Mouse (Mus musculus): ENCODE results near the gene Nsmce4a. TPM values are rescaled to one million over a fixed set of nuclear protein-coding genes. Genes with fewer than 3 reads are reported as not detected.

The Nsmce4a gene
- polyA plus RNA-seq, 1 experiment = 72.1 TPM

- Histone ChIP-seq H3K27me3 (ENCODE audit: control insufficient read depth, insufficient read depth, low read length) (no peaks in the 10 kb centered on the region), H3K27ac (ENCODE audit: control insufficient read depth, insufficient read depth, low read length) (no peak overlapping the region), H3K4me3 (ENCODE audit: control insufficient read depth, insufficient read depth, low read length) (no peak overlapping the region), H3K36me3 (ENCODE audit: control insufficient read depth, insufficient read depth, low read length) (no peaks in the 10 kb centered on the region), H3K4me1 (replicated peaks; ENCODE audit: control insufficient read depth, insufficient read depth, low read length) (no peaks in the 10 kb centered on the region)
- WGBS = 83% methylated on average over 9 of the region's 9 CpGs
- TF ChIP-seq POLR2A (IDR thresholded peaks at IDR 0.05; ENCODE audit: control insufficient read depth, extremely low read depth, insufficient read depth, low read length, poor library complexity) (no peak), CTCF (IDR thresholded peaks at IDR 0.05; ENCODE audit: borderline replicate concordance, control insufficient read depth, extremely low read depth, insufficient read depth, low read length, poor library complexity) (no peak)
- DNase-seq = no peak
Measured at GRCm38 (mm10) chr7:130568783-130569436, 4.0 kb downstream of the Nsmce4a start.

DNA sequence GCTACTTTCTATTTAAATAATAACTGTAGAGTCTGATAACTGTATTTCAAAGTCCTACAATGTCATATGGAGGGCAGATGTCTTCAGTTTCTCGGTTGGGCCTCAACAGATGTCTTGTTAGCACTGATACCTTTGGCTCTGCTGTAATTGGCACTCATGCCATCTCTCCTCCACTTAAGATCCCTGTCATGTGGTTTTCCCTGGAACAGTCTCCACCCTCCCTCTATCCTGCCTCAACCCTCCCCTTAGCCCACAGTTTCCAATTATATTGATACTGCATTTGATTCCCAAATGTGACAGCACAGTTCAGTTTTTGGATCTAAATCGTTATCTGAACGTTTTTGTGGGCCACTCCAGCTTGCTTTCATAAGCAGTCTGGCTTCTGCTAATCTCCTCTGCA, 8.3 kb downstream of the Nsmce4a start:
- 73% methylated on average over 3 of the region's 3 CpGs for WGBS

DNA sequence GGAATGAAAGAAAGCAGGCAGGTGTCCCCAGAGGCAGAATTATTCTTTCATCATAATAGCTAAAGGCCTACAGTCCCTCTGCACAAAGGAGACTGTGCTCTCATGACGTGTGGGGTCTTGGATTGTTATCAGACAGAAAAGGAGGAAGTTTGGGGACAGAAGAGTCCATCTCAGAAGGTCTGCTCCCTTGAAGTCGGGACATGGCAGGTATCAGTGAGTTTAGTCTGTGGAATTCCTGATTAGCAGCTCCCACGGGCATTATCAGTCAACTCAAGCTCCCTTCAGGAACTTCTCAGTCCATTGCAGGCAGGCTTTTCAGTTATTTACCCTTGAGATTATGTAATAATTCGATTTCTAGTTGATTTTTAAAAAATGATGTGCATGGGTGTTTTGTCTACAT, 9.0 kb downstream of the Nsmce4a start:
- Histone ChIP-seq H3K4me1 (replicated peaks; ENCODE audit: control insufficient read depth, insufficient read depth, low read length) (no peaks in the 10 kb centered on the region; the same call in 1 of the 2 replicates), H3K36me3 (ENCODE audit: control insufficient read depth, insufficient read depth, low read length) (no peaks in the 10 kb centered on the region), H3K27me3 (ENCODE audit: control insufficient read depth, insufficient read depth, low read length) (no peaks in the 10 kb centered on the region), H3K27ac (ENCODE audit: control insufficient read depth, insufficient read depth, low read length) (no peak overlapping the region), H3K4me3 (ENCODE audit: control insufficient read depth, insufficient read depth, low read length) (no peak overlapping the region)
- 82% methylated on average over 4 of the region's 4 CpGs for WGBS
- TF ChIP-seq CTCF (IDR thresholded peaks at IDR 0.05; ENCODE audit: borderline replicate concordance, control insufficient read depth, extremely low read depth, insufficient read depth, low read length, poor library complexity) (no peak), POLR2A (IDR thresholded peaks at IDR 0.05; ENCODE audit: control insufficient read depth, extremely low read depth, insufficient read depth, low read length, poor library complexity) (no peak)
- DNase-seq = no peak

More for the DNA sequence above, 8.3 kb downstream of the Nsmce4a start:
- Histone ChIP-seq H3K36me3 (ENCODE audit: control insufficient read depth, insufficient read depth, low read length) (no peaks in the 10 kb centered on the region), H3K4me1 (replicated peaks; ENCODE audit: control insufficient read depth, insufficient read depth, low read length) (no peaks in the 10 kb centered on the region; the same call in 1 of the 2 replicates), H3K27ac (ENCODE audit: control insufficient read depth, insufficient read depth, low read length) (no peak overlapping the region), H3K4me3 (ENCODE audit: control insufficient read depth, insufficient read depth, low read length) (no peak overlapping the region), H3K27me3 (ENCODE audit: control insufficient read depth, insufficient read depth, low read length) (no peaks in the 10 kb centered on the region)
- TF ChIP-seq POLR2A (IDR thresholded peaks at IDR 0.05; ENCODE audit: control insufficient read depth, extremely low read depth, insufficient read depth, low read length, poor library complexity) = no peak
- TF ChIP-seq CTCF (IDR thresholded peaks at IDR 0.05; ENCODE audit: borderline replicate concordance, control insufficient read depth, extremely low read depth, insufficient read depth, low read length, poor library complexity) = no peak
- DNase-seq = no peak

DNA sequence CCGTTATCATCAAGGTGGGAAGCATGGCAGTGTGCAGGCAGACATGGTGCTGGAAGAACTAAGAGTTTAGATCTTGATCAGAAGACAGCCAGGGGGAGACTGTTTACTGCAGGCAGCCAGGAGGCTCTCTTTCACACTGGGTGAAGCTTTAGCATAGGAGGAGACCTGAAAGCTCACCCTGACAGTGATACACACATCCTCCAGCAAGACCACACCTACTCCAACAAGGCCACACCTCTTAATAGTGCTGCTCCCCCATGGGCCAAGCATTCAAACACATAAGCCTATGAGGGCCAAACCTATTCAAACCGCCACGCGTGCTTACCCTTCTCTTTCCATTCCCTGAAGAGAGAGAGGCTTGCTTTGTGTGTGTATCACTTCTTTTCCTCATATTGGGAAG, 9.6 kb downstream of the Nsmce4a start:
- H3K27ac ChIP-seq (ENCODE audit: control insufficient read depth, insufficient read depth, low read length) = no peak overlapping the region
- TF ChIP-seq CTCF (IDR thresholded peaks at IDR 0.05; ENCODE audit: borderline replicate concordance, control insufficient read depth, extremely low read depth, insufficient read depth, low read length, poor library complexity) (no peak), POLR2A (IDR thresholded peaks at IDR 0.05; ENCODE audit: control insufficient read depth, extremely low read depth, insufficient read depth, low read length, poor library complexity) (no peak)
- H3K36me3 ChIP-seq (ENCODE audit: control insufficient read depth, insufficient read depth, low read length) = no peaks in the 10 kb centered on the region
- H3K4me3 ChIP-seq (ENCODE audit: control insufficient read depth, insufficient read depth, low read length) = no peak overlapping the region
- no peaks in the 10 kb centered on the region for H3K27me3 ChIP-seq (ENCODE audit: control insufficient read depth, insufficient read depth, low read length)
- DNase-seq = no peak
- 96% methylated on average over 4 of the region's 4 CpGs for WGBS
- no peaks in the 10 kb centered on the region; the same call in 1 of the 2 replicates for H3K4me1 ChIP-seq (replicated peaks; ENCODE audit: control insufficient read depth, insufficient read depth, low read length)

- WGBS = 41% methylated on average over 1 of the region's 1 CpGs
- no peaks in the 10 kb centered on the region for H3K36me3 ChIP-seq (ENCODE audit: control insufficient read depth, insufficient read depth, low read length)
- no peak for DNase-seq
- H3K27ac ChIP-seq (ENCODE audit: control insufficient read depth, insufficient read depth, low read length) = no peak overlapping the region
- no peaks in the 10 kb centered on the region for H3K27me3 ChIP-seq (ENCODE audit: control insufficient read depth, insufficient read depth, low read length)
- no peak for TF ChIP-seq POLR2A (IDR thresholded peaks at IDR 0.05; ENCODE audit: control insufficient read depth, extremely low read depth, insufficient read depth, low read length, poor library complexity)
- TF ChIP-seq CTCF (IDR thresholded peaks at IDR 0.05; ENCODE audit: borderline replicate concordance, control insufficient read depth, extremely low read depth, insufficient read depth, low read length, poor library complexity) = no peak
- no peaks in the 10 kb centered on the region; the same call in 1 of the 2 replicates for H3K4me1 ChIP-seq (replicated peaks; ENCODE audit: control insufficient read depth, insufficient read depth, low read length)
- H3K4me3 ChIP-seq (ENCODE audit: control insufficient read depth, insufficient read depth, low read length) = no peak overlapping the region
Measured at GRCm38 (mm10) chr7:130560933-130561332, 12.0 kb downstream of the Nsmce4a start.

GRCm38 (mm10) chr7:130558592-130558991, 14.3 kb downstream of the Nsmce4a start:
- no peaks in the 10 kb centered on the region for H3K27me3 ChIP-seq (ENCODE audit: control insufficient read depth, insufficient read depth, low read length)
- no peak overlapping the region for H3K4me3 ChIP-seq (ENCODE audit: control insufficient read depth, insufficient read depth, low read length)
- no peaks in the 10 kb centered on the region; the same call in 1 of the 2 replicates for H3K4me1 ChIP-seq (replicated peaks; ENCODE audit: control insufficient read depth, insufficient read depth, low read length)
- TF ChIP-seq CTCF (IDR thresholded peaks at IDR 0.05; ENCODE audit: borderline replicate concordance, control insufficient read depth, extremely low read depth, insufficient read depth, low read length, poor library complexity) (no peak), POLR2A (IDR thresholded peaks at IDR 0.05; ENCODE audit: control insufficient read depth, extremely low read depth, insufficient read depth, low read length, poor library complexity) (no peak)
- DNase-seq = no peak
- no peak overlapping the region for H3K27ac ChIP-seq (ENCODE audit: control insufficient read depth, insufficient read depth, low read length)
- no peaks in the 10 kb centered on the region for H3K36me3 ChIP-seq (ENCODE audit: control insufficient read depth, insufficient read depth, low read length)
- WGBS = 93% methylated on average over 4 of the region's 4 CpGs
